Mouse (Mus musculus) intestine, embryonic 15.5 days (tissue): ENCODE results near the gene Rcn3. TPM values are rescaled to one million over a fixed set of nuclear protein-coding genes. Genes with fewer than 3 reads are reported as not detected.

Experiments used
- ATAC-seq: fragments of 200-750 bp; cut with Nextera tagmentation; 2 replicates; pipeline ENCODE4 v1.8.0; 2017; ENCODE audit warnings: moderate TSS enrichment, moderate library complexity
- H3K27ac ChIP-seq: fragments of 300-500 bp; sonication (generic); 2 replicates; pipeline ENCODE4 v1.5.1; 2015; ENCODE audit warnings: mild to moderate bottlenecking, inconsistent platforms
- H3K27me3 ChIP-seq: fragments of 300-500 bp; sonication (generic); replicated peaks from 2 replicates; pipeline ENCODE4 v1.6.1; 2015; ENCODE audit warnings: inconsistent platforms
- H3K36me3 ChIP-seq: fragments of 300-500 bp; sonication (generic); 2 replicates; pipeline ENCODE4 v1.6.1; 2015; ENCODE audit warnings: inconsistent platforms
- H3K4me1 ChIP-seq: fragments of 300-500 bp; sonication (generic); replicated peaks from 2 replicates; pipeline ENCODE4 v1.6.1; 2015; ENCODE audit warnings: inconsistent platforms
- H3K4me2 ChIP-seq: fragments of 300-500 bp; sonication (generic); replicated peaks from 2 replicates; pipeline ENCODE4 v1.6.1; 2015; ENCODE audit warnings: mild to moderate bottlenecking, inconsistent platforms
- H3K4me3 ChIP-seq: fragments of 300-500 bp; sonication (generic); replicated peaks from 2 replicates; pipeline ENCODE4 v1.5.1; 2015; ENCODE audit warnings: inconsistent platforms
- H3K9ac ChIP-seq: fragments of 300-500 bp; sonication (generic); 2 replicates; pipeline ENCODE4 v1.6.1; 2015; ENCODE audit warnings: inconsistent platforms
- H3K9me3 ChIP-seq: fragments of 300-500 bp; sonication (generic); 2 replicates; pipeline ENCODE4 v1.6.1; 2016; ENCODE audit warnings: inconsistent platforms
- WGBS: fragments of 180-500 bp; shearing (Covaris S2); methylation state at CpG from one replicate; pipeline ENCODE4 v1.1.7; 2015; 5-methylcytosine and 5-hydroxymethylcytosine counted together
- polyA plus RNA-seq: library from polyadenylated mRNA; unstranded; fragments of >200 nt; fragmentation: Nextera tagmentation; extraction: Ambion mirVana; gene quantifications from 2 replicates; pipeline ENCODE4 v1.2.1, GENCODE M21; 2015

The Rcn3 gene
- polyA plus RNA-seq, 1 experiment from 2014 or later: 265 TPM

GRCm38 (mm10) chr7:45058607-45059571 is 33.1 kb downstream of the Rcn3 start:
- Histone ChIP-seq H3K9ac (no peak overlapping the region), H3K4me1 (peaks cover 10% of the 10 kb centered on the region), H3K27me3 (no peaks in the 10 kb centered on the region), H3K4me3 (no peak overlapping the region), H3K4me2 (no peak overlapping the region), H3K36me3 (no peaks in the 10 kb centered on the region), H3K9me3 (no peaks in the 10 kb centered on the region), H3K27ac (no peak overlapping the region)
- WGBS: 77% methylated on average over 10 of the region's 10 CpGs
- no peak for ATAC-seq

GRCm38 (mm10) chr7:45056972-45057348 is 35.1 kb downstream of the Rcn3 start:
- Histone ChIP-seq H3K4me3 (no peak overlapping the region), H3K9me3 (no peaks in the 10 kb centered on the region), H3K9ac (no peak overlapping the region), H3K4me1 (peaks cover 11% of the 10 kb centered on the region), H3K36me3 (no peaks in the 10 kb centered on the region), H3K27me3 (no peaks in the 10 kb centered on the region), H3K27ac (no peak overlapping the region), H3K4me2 (no peak overlapping the region)
- no peak for ATAC-seq

- Histone ChIP-seq H3K27me3 (no peaks in the 10 kb centered on the region), H3K9ac (no peak overlapping the region)
- WGBS: 74% methylated on average over 14 of the region's 14 CpGs
Measured at GRCm38 (mm10) chr7:45056329-45056971, 35.6 kb downstream of the Rcn3 start.

GRCm38 (mm10) chr7:45053931-45054510 is 38.0 kb downstream of the Rcn3 start:
- Histone ChIP-seq H3K4me2 (peak overlapping the region; percentile 95), H3K9ac (peak overlapping the region; percentile 68), H3K36me3 (peaks cover 14% of the 10 kb centered on the region), H3K9me3 (no peaks in the 10 kb centered on the region), H3K27ac (peak overlapping the region; percentile 100), H3K4me3 (peak overlapping the region; percentile 78), H3K27me3 (no peaks in the 10 kb centered on the region), H3K4me1 (peaks cover 19% of the 10 kb centered on the region)
- 0% methylated on average over 33 of the region's 33 CpGs for WGBS
- peak; percentile 95 for ATAC-seq

More at GRCm38 (mm10) chr7:45056329-45056971, 35.6 kb downstream of the Rcn3 start:
- no peaks in the 10 kb centered on the region for H3K36me3 ChIP-seq
- peaks cover 12% of the 10 kb centered on the region for H3K4me1 ChIP-seq
- no peak overlapping the region for H3K4me3 ChIP-seq
- no peak overlapping the region for H3K4me2 ChIP-seq
- H3K9me3 ChIP-seq: no peaks in the 10 kb centered on the region
- ATAC-seq: no peak
- H3K27ac ChIP-seq: no peak overlapping the region

GRCm38 (mm10) chr7:45053117-45053930 is 38.7 kb downstream of the Rcn3 start:
- Histone ChIP-seq H3K9ac (peak overlapping the region; percentile 90), H3K4me1 (peaks cover 19% of the 10 kb centered on the region), H3K27ac (peak overlapping the region; percentile 100), H3K36me3 (peaks cover 21% of the 10 kb centered on the region), H3K9me3 (no peaks in the 10 kb centered on the region), H3K4me3 (peak overlapping the region; percentile 78), H3K4me2 (peak overlapping the region; percentile 95), H3K27me3 (no peaks in the 10 kb centered on the region)
- ATAC-seq: peak; percentile 68
- under 1% methylated on average over 41 of the region's 59 CpGs for WGBS

- Histone ChIP-seq H3K4me1 (peaks cover 19% of the 10 kb centered on the region), H3K9ac (peak within 1 kb of the TSS; percentile 90), H3K36me3 (peaks cover 26% of the 10 kb centered on the region), H3K4me3 (peak within 1 kb of the TSS; percentile 78), H3K27ac (peak within 1 kb of the TSS; percentile 100), H3K9me3 (no peaks in the 10 kb centered on the region), H3K27me3 (no peaks in the 10 kb centered on the region), H3K4me2 (peak within 1 kb of the TSS; percentile 95)
- ATAC-seq: peak; percentile 40
- WGBS: 0% methylated on average over 5 of the region's 18 CpGs
Measured at GRCm38 (mm10) chr7:45052862-45053116, 39.2 kb downstream of the Rcn3 start, which contains the start of gene Prr12. Gene Prr12, minus strand, starts transcription at chr7:45052881.

GRCm38 (mm10) chr7:45052181-45052861 is 39.7 kb downstream of the Rcn3 start:
- H3K4me2 ChIP-seq: peak overlapping the region; percentile 95
- H3K27me3 ChIP-seq: no peaks in the 10 kb centered on the region
- no peaks in the 10 kb centered on the region for H3K9me3 ChIP-seq
- WGBS: under 1% methylated on average over 38 of the region's 38 CpGs
- H3K4me1 ChIP-seq: peaks cover 19% of the 10 kb centered on the region
- H3K4me3 ChIP-seq: peak overlapping the region; percentile 78
- H3K27ac ChIP-seq: peak overlapping the region; percentile 100
- H3K36me3 ChIP-seq: peaks cover 31% of the 10 kb centered on the region
- H3K9ac ChIP-seq: peak overlapping the region; percentile 90
- ATAC-seq: no peak

GRCm38 (mm10) chr7:45051601-45051974 is 40.4 kb downstream of the Rcn3 start:
- Histone ChIP-seq H3K36me3 (peaks cover 37% of the 10 kb centered on the region), H3K4me3 (peak overlapping the region; percentile 78), H3K9me3 (no peaks in the 10 kb centered on the region), H3K4me2 (peak overlapping the region; percentile 95), H3K27me3 (no peaks in the 10 kb centered on the region), H3K27ac (peak overlapping the region; percentile 100), H3K9ac (peak overlapping the region; percentile 90), H3K4me1 (peaks cover 19% of the 10 kb centered on the region)
- no peak for ATAC-seq
- 2% methylated on average over 13 of the region's 13 CpGs for WGBS

- Histone ChIP-seq H3K27me3 (no peaks in the 10 kb centered on the region), H3K4me1 (peaks cover 19% of the 10 kb centered on the region), H3K9me3 (no peaks in the 10 kb centered on the region), H3K4me2 (peak overlapping the region; percentile 95), H3K27ac (peak overlapping the region; percentile 100), H3K9ac (peak overlapping the region; percentile 90), H3K4me3 (peak overlapping the region; percentile 78), H3K36me3 (peaks cover 41% of the 10 kb centered on the region)
- 6% methylated on average over 16 of the region's 16 CpGs for WGBS
- ATAC-seq: peak; percentile 15; the same call in 1 of the 2 replicates
Measured at GRCm38 (mm10) chr7:45050945-45051600, 40.9 kb downstream of the Rcn3 start.

GRCm38 (mm10) chr7:45048923-45049657 is 42.9 kb downstream of the Rcn3 start:
- Histone ChIP-seq H3K27ac (no peak overlapping the region), H3K36me3 (peaks cover 56% of the 10 kb centered on the region), H3K4me1 (peaks cover 15% of the 10 kb centered on the region), H3K4me3 (no peak overlapping the region), H3K4me2 (no peak overlapping the region), H3K27me3 (no peaks in the 10 kb centered on the region), H3K9me3 (no peaks in the 10 kb centered on the region), H3K9ac (no peak overlapping the region)
- no peak for ATAC-seq
- 91% methylated on average over 23 of the region's 23 CpGs for WGBS
